Mouse (Mus musculus): Measurements from ENCODE around the gene Mettl23.

GRCm38 (mm10) chr11:116832172-116832685, 10.8 kb upstream of the Mettl23 start:
- TF ChIP-seq TAL1 (conservative IDR thresholded peaks at IDR 0.05; ENCODE audit: low read depth, low read length) (no peak), CTCF (IDR thresholded peaks at IDR 0.05; ENCODE audit: low read depth, low read length) (no peak)

Data from G1E (cell line).